Mouse (Mus musculus) heart, embryonic 14.5 days (tissue): ENCODE measurements around the gene Aptx. TPM values are rescaled to one million over a fixed set of nuclear protein-coding genes. Genes with fewer than 3 reads are reported as not detected.

Experiments
- ATAC-seq: fragments of 200-750 bp; cut with Nextera tagmentation; 2 replicates; pipeline ENCODE4 v1.8.0; 2017; ENCODE audit warnings: low read depth, moderate TSS enrichment; ENCODE audit not compliant: insufficient number of reproducible peaks, insufficient read depth, low FRiP score
- H3K27ac ChIP-seq, 2 experiments: fragments of 200-500 bp in 1 of 2; fragments of 300-500 bp in 1 of 2; sonication (generic) in 1 of 2; replicated peaks in 1 of 2; 2 replicates each; pipeline ENCODE4 v1.5.1; 2012 to 2014; ENCODE audit warnings: low read depth in 2 of 2, low read length in 2 of 2, control low read depth in 1 of 2, mild to moderate bottlenecking in 1 of 2, mixed read lengths in 1 of 2; ENCODE audit not compliant: control insufficient read depth in 1 of 2, insufficient read depth in 1 of 2
- H3K27me3 ChIP-seq: fragments of 300-500 bp; sonication (generic); 2 replicates; pipeline ENCODE4 v1.6.1; 2014; ENCODE audit warnings: mild to moderate bottlenecking, low read length, control low read depth; ENCODE audit not compliant: control insufficient read depth, insufficient read depth
- H3K36me3 ChIP-seq: fragments of 300-500 bp; sonication (generic); 2 replicates; pipeline ENCODE4 v1.6.1; 2014; ENCODE audit warnings: mild to moderate bottlenecking, control low read depth, low read length, mixed read lengths; ENCODE audit not compliant: control insufficient read depth, insufficient read depth
- H3K4me1 ChIP-seq, 2 experiments: fragments of 200-500 bp in 1 of 2; fragments of 300-500 bp in 1 of 2; sonication (generic) in 1 of 2; 2 replicates each; pipeline ENCODE4 v1.6.1; 2012 to 2014; ENCODE audit warnings: low read length in 2 of 2, control low read depth in 1 of 2, mixed read lengths in 1 of 2; ENCODE audit not compliant: control insufficient read depth in 2 of 2, insufficient read depth in 2 of 2
- H3K4me2 ChIP-seq: fragments of 300-500 bp; sonication (generic); 2 replicates; pipeline ENCODE4 v1.6.1; 2014; ENCODE audit warnings: mild to moderate bottlenecking, low read length
- H3K4me3 ChIP-seq, 2 experiments: fragments of 200-500 bp in 1 of 2; fragments of 300-500 bp in 1 of 2; sonication (generic) in 1 of 2; 2 replicates each; pipeline ENCODE4 v1.5.1; 2012 to 2014; ENCODE audit warnings: low read length in 2 of 2, mild to moderate bottlenecking in 2 of 2, control low read depth in 1 of 2, low read depth in 1 of 2, moderate library complexity in 1 of 2; ENCODE audit not compliant: control insufficient read depth in 1 of 2, insufficient read depth in 1 of 2
- H3K9ac ChIP-seq: fragments of 300-500 bp; sonication (generic); 2 replicates; pipeline ENCODE4 v1.6.1; 2014; ENCODE audit warnings: mild to moderate bottlenecking, low read length
- H3K9me3 ChIP-seq: fragments of 300-500 bp; sonication (generic); 2 replicates; pipeline ENCODE4 v1.6.1; 2016; ENCODE audit warnings: low read length, control low read depth; ENCODE audit not compliant: control insufficient read depth
- WGBS: fragments of 180-500 bp; shearing (Covaris S2); extraction: QIAGEN DNeasy Blood & Tissue Kit; methylation state at CpG from one replicate; pipeline ENCODE4 v1.1.7; 2014; 5-methylcytosine and 5-hydroxymethylcytosine counted together
- microRNA counts: library from miRNA; unstranded; fragments of <30 nt; microRNA quantifications from one replicate; lab custom pipeline; 2016
- microRNA-seq: library from miRNA; unstranded; fragments of <30 nt; microRNA quantifications from one replicate; pipeline ENCODE4, GENCODE M21; 2016
- polyA plus RNA-seq: library from polyadenylated mRNA; unstranded; fragments of >200 nt; fragmentation: Nextera tagmentation; extraction: Ambion mirVana; gene quantifications from 2 replicates; pipeline ENCODE4 v1.2.1, GENCODE M21; 2014

Aptx gene
- polyA plus RNA-seq, 1 experiment from 2014 or later: 29.0 TPM

- WGBS: 70% methylated on average over 9 of the region's 9 CpGs
Measured at GRCm38 (mm10) chr4:40666237-40667012, 36.6 kb downstream of the Aptx start.

GRCm38 (mm10) chr4:40651055-40651454 lies 51.9 kb downstream of the Aptx start:
- Histone ChIP-seq H3K36me3 (no peaks in the 10 kb centered on the region), H3K27me3 (no peaks in the 10 kb centered on the region), H3K9me3 (no peaks in the 10 kb centered on the region), H3K27ac (no peak overlapping the region), H3K4me3 (no peak overlapping the region), H3K4me2 (no peak overlapping the region), H3K9ac (no peak overlapping the region), H3K4me1 (no peaks in the 10 kb centered on the region)
- ATAC-seq: no peak
- WGBS: 87% methylated on average over 2 of the region's 2 CpGs

More at GRCm38 (mm10) chr4:40666237-40667012, 36.6 kb downstream of the Aptx start:
- H3K9ac ChIP-seq: no peak overlapping the region
- H3K27ac ChIP-seq: peak overlapping the region in 1 of 2 experiments; percentile 1; a peak in 1 of 4 replicates
- no peak overlapping the region for H3K4me3 ChIP-seq
- ATAC-seq: no peak
- no peak overlapping the region for H3K4me2 ChIP-seq
- H3K4me1 ChIP-seq: peaks cover 2 to 7% of the 10 kb centered on the region in 2 experiments; a peak in 1 of 4 replicates
- no peaks in the 10 kb centered on the region for H3K36me3 ChIP-seq
- H3K27me3 ChIP-seq: no peaks in the 10 kb centered on the region
- 0 out of 2 replicates have a peak, but pooled peaks cover 3% of the 10 kb centered on the region for H3K9me3 ChIP-seq

GRCm38 (mm10) chr4:40649111-40649510 lies 53.9 kb downstream of the Aptx start:
- no peaks in the 10 kb centered on the region for H3K4me1 ChIP-seq
- no peak for ATAC-seq
- no peak overlapping the region for H3K27ac ChIP-seq
- H3K36me3 ChIP-seq: no peaks in the 10 kb centered on the region
- H3K27me3 ChIP-seq: no peaks in the 10 kb centered on the region
- no peak overlapping the region for H3K4me2 ChIP-seq
- no peaks in the 10 kb centered on the region for H3K9me3 ChIP-seq
- no peak overlapping the region for H3K4me3 ChIP-seq
- WGBS: 61% methylated on average over 5 of the region's 5 CpGs
- no peak overlapping the region for H3K9ac ChIP-seq

- Histone ChIP-seq H3K9me3 (no peaks in the 10 kb centered on the region), H3K27ac (no peak overlapping the region), H3K36me3 (no peaks in the 10 kb centered on the region), H3K27me3 (no peaks in the 10 kb centered on the region), H3K4me1 (no peaks in the 10 kb centered on the region), H3K4me3 (no peak overlapping the region), H3K9ac (no peak overlapping the region), H3K4me2 (no peak overlapping the region)
- ATAC-seq: no peak
- WGBS: 37% methylated on average over 5 of the region's 5 CpGs
Measured at GRCm38 (mm10) chr4:40643567-40643966, 59.4 kb downstream of the Aptx start.

GRCm38 (mm10) chr4:40640991-40641390 lies 62.0 kb downstream of the Aptx start:
- no peak overlapping the region for H3K9ac ChIP-seq
- no peak overlapping the region for H3K27ac ChIP-seq
- ATAC-seq: no peak
- no peaks in the 10 kb centered on the region for H3K36me3 ChIP-seq
- H3K4me3 ChIP-seq: no peak overlapping the region
- WGBS: 74% methylated on average over 4 of the region's 4 CpGs
- no peaks in the 10 kb centered on the region for H3K9me3 ChIP-seq
- H3K4me1 ChIP-seq: no peaks in the 10 kb centered on the region
- H3K4me2 ChIP-seq: no peak overlapping the region
- no peaks in the 10 kb centered on the region for H3K27me3 ChIP-seq

MicroRNAs encoded within 50 kb of the gene (microRNA counts, 519-probe panel; counts per million panel counts)
- 322 counts per million, percentile 70 among the panel's probes with 10 or more counts for microRNA mmu-miR-207 (lab: Ali Mortazavi, UCI)

Small RNA genes lying within 50 kb of the gene (microRNA-seq; reads per million reads assigned to microRNA genes)
- gene Mir207: not detected

Other genes with a start within 250 kb of the Aptx start
- 1.2 and 1.5 TPM in 2 replicates for gene Tmem215, start 231.0 kb downstream of the Aptx start, polyA plus RNA-seq
- 218 and 239 TPM in 2 replicates for gene Dnaja1, start 19.0 kb upstream of the Aptx start, polyA plus RNA-seq
- 100 and 102 TPM in 2 replicates for gene Smu1, start 54.7 kb upstream of the Aptx start, polyA plus RNA-seq
- gene B4galt1, start 150.8 kb upstream of the Aptx start, polyA plus RNA-seq: 58.5 and 60.6 TPM in 2 replicates
- gene Spink4, start 216.9 kb upstream of the Aptx start, polyA plus RNA-seq: 7.6 and 12.1 TPM in 2 replicates
- gene Bag1, start 245.1 kb upstream of the Aptx start, polyA plus RNA-seq: 199 and 211 TPM in 2 replicates
- gene Chmp5, start 245.2 kb upstream of the Aptx start, polyA plus RNA-seq: 74.7 and 82.9 TPM in 2 replicates